Mouse (Mus musculus): ENCODE measurements at regions not wholly inside any gene's neighbourhood (a gene's known extent, or its start where the extent isn't known, plus 50 kb on each side); places are given as distances from the start of the nearest gene placed in this dataset.

DNA sequence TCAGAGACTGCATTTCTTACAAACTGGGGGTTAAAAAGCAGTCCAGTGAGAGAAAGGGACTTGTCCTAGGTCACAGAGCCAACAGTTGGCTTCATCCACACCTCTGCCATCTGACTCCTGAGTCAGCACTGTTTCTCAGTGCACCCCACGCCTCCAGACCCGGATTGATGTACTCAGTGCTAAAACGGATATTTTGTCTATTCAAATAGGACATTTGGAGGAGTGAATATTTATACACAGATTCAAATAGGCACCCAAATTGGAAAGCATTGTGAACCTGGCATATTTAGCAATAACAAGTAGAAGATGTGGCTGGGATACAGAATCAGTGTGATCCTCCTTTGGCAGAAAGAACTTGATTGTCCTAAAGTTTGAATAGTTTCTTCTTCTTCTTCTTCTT is 154.5 kb upstream of the Nmur2 start:
- H3K4me1 ChIP-seq = no peaks in the 10 kb centered on the region
- H3K36me3 ChIP-seq (replicated peaks) = no peaks in the 10 kb centered on the region
- no peaks in the 10 kb centered on the region for H3K9me3 ChIP-seq
- no peak overlapping the region for H3K9ac ChIP-seq
- 83% methylated on average over 3 of the region's 3 CpGs for WGBS
- ATAC-seq (replicated peaks) = no peak
- no peak overlapping the region for H3K4me3 ChIP-seq
- no peaks in the 10 kb centered on the region for H3K27me3 ChIP-seq (replicated peaks)
- no peak overlapping the region for H3K27ac ChIP-seq
- no peak overlapping the region for H3K4me2 ChIP-seq

DNA sequence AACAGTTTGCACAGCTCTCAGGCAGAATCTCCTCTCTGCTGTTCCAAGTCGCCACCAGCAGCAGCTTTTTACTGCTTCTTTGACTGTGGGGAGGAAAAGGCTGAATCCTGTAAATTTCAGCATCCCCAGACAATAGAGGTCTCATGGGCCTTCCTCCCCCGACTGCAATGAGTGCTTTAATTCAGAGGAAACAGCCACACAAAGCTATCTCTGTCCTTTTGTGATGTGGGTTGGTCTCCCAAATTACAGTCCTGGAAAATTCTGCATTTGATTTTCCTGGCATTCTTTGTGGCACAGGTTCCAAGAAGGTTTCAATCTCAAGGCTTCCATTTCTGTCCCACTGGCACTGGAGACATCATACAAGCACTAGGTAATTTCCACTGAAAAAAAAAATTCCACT is 152.6 kb upstream of the Nmur2 start:
- no peak overlapping the region for H3K9ac ChIP-seq
- WGBS = 55% methylated on average over 2 of the region's 2 CpGs
- ATAC-seq (replicated peaks) = no peak
- no peaks in the 10 kb centered on the region for H3K9me3 ChIP-seq
- H3K4me1 ChIP-seq = no peaks in the 10 kb centered on the region
- no peak overlapping the region for H3K27ac ChIP-seq
- no peaks in the 10 kb centered on the region for H3K27me3 ChIP-seq (replicated peaks)
- no peak overlapping the region for H3K4me3 ChIP-seq
- H3K36me3 ChIP-seq (replicated peaks) = no peaks in the 10 kb centered on the region
- no peak overlapping the region for H3K4me2 ChIP-seq

DNA sequence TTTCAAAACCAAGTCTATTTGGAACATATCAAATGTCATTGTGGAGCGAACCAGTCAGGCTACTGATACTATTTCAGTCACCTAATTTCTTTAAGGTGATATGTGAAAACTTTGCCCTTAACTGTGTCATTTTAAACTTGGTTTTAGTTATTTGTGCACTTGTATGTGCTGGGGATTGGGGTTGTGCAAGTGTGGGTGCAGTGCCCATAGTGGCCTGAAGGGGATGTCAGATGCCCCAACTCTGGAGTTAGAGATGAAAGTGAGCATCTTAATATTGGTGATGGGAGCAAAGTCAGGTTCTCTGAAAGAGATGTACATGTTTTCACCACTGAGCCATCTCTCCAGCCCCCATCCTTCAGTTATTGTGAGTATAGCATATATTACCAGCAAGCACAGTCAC is 133.1 kb upstream of the Nmur2 start:
- H3K4me3 ChIP-seq = no peak overlapping the region
- no peak overlapping the region for H3K4me2 ChIP-seq
- no peaks in the 10 kb centered on the region for H3K4me1 ChIP-seq
- WGBS = 96% methylated on average over 1 of the region's 1 CpGs
- no peaks in the 10 kb centered on the region for H3K27me3 ChIP-seq (replicated peaks)
- no peak for ATAC-seq (replicated peaks)
- H3K27ac ChIP-seq = no peak overlapping the region
- H3K9ac ChIP-seq = no peak overlapping the region
- H3K9me3 ChIP-seq = no peaks in the 10 kb centered on the region
- no peaks in the 10 kb centered on the region for H3K36me3 ChIP-seq (replicated peaks)

DNA sequence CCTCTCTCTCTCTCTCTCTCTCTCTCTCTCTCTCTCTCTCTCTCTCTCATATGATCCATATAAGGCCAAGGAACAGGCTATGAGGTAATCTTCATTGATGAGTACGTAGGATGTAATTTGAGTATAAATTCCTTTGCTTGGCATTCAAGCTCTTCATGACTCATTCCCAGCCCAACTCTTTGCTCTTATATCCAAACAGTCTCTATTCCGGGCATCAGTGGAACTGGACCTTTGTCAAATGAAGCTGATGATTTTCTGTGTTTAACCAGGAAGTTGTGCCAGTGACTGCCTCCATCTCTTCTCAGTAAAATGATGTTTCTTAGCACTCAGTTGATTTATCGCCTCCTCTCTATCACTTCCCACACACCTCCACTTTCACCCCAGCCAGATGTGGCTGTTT is 132.4 kb upstream of the Nmur2 start:
- Histone ChIP-seq H3K27me3 (replicated peaks) (no peaks in the 10 kb centered on the region), H3K4me2 (no peak overlapping the region), H3K27ac (no peak overlapping the region), H3K36me3 (replicated peaks) (no peaks in the 10 kb centered on the region), H3K9me3 (no peaks in the 10 kb centered on the region), H3K4me1 (no peaks in the 10 kb centered on the region), H3K9ac (no peak overlapping the region), H3K4me3 (no peak overlapping the region)
- 89% methylated on average over 3 of the region's 3 CpGs for WGBS
- no peak for ATAC-seq (replicated peaks)

DNA sequence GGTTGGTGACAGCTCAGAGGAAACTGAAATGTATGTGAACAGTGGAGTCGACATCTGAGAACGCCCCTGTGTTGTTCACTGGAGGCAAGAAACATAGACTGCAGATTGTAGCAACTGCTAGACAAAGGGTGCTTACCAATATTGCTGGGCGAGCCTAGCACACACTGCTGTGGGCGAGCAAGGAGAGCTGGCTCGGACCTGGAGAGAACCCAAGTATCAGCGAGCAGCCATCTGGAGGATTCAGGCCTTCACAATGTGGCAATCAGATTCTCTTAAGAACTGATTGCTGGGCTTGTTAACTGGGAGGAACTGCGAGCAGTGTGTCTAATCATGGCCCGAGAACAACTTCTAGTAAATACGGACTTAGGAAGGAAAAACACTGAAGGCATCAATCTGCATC is 128.8 kb upstream of the Nmur2 start:
- Histone ChIP-seq H3K4me3 (no peak overlapping the region), H3K36me3 (replicated peaks) (no peaks in the 10 kb centered on the region), H3K9me3 (no peaks in the 10 kb centered on the region), H3K27ac (no peak overlapping the region), H3K4me2 (no peak overlapping the region), H3K4me1 (peaks cover 7% of the 10 kb centered on the region; the same call in 1 of the 2 replicates), H3K9ac (no peak overlapping the region), H3K27me3 (replicated peaks) (no peaks in the 10 kb centered on the region)
- ATAC-seq (replicated peaks) = no peak
- 82% methylated on average over 9 of the region's 9 CpGs for WGBS

DNA sequence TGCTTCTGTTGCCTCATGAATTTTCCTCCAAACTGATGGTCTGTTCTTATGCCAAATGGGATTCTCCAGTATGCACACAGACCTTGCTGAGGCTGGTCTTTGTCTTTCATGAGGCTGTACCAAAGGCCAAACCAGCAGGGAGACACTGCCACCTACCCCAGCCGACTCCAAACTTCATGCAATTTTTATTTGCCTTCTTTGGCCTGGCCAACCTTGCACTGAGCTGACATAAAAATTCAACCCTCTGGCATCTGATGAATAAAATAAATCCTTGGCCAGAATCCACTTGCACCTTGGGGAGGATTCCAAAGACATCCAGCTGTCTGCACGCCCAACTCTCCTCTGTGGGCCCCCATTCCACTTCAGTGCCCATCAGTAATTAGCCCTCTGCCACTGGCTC is 126.0 kb upstream of the Nmur2 start:
- no peaks in the 10 kb centered on the region for H3K36me3 ChIP-seq (replicated peaks)
- peaks cover 7% of the 10 kb centered on the region; the same call in 1 of the 2 replicates for H3K4me1 ChIP-seq
- WGBS = 21% methylated on average over 2 of the region's 2 CpGs
- H3K4me3 ChIP-seq = no peak overlapping the region
- H3K27ac ChIP-seq = peak overlapping the region; percentile 41; the same call in 1 of the 2 replicates
- H3K27me3 ChIP-seq (replicated peaks) = no peaks in the 10 kb centered on the region
- H3K9ac ChIP-seq = no peak overlapping the region
- H3K9me3 ChIP-seq = no peaks in the 10 kb centered on the region
- ATAC-seq (replicated peaks) = peak; percentile 66; the same call in 1 of the 2 replicates
- no peak overlapping the region for H3K4me2 ChIP-seq

DNA sequence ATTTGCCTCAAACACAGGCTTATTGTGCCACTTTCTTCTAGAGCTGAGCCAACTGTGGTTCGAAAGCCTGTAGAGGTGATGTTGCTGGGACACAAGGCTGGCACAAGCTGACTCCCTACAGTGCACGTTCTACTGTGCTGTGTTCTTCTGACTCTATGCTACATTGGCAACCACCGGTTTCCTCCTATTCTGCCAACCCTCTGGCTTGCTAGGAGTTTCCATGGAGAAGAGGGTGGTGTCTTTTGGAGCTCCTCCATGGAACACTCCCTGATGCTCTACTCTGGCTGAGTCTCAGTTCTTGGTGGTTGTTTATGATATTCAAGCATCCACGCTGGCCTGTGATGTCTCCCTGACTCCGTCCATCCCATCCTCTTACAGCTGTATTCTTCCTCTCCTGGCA is 124.9 kb upstream of the Nmur2 start:
- 85% methylated on average over 5 of the region's 5 CpGs for WGBS
- no peaks in the 10 kb centered on the region for H3K36me3 ChIP-seq (replicated peaks)
- ATAC-seq (replicated peaks) = no peak

DNA sequence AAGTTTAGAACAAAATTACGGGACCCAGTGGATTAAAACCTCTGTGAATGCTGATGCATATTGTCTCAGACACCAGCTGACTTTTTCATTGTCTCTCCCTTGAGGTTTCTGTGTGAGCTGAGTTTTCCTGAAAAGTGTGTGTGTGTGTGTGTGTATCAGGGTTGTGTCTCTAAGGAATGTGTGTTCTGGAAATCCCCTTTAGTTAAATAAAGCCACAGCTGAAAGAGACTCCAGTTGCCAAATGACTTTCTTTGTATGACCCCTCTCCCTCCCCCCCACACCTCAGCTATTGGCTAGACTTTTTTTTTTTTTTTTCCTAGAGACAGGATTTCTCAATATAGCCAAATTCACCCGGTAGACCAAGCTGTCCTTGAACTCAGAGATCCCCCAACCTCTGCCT is 119.5 kb upstream of the Nmur2 start:
- no peak for ATAC-seq (replicated peaks)
- no peak overlapping the region for H3K4me2 ChIP-seq
- H3K4me3 ChIP-seq = no peak overlapping the region
- peaks cover 6% of the 10 kb centered on the region; the same call in 1 of the 2 replicates for H3K4me1 ChIP-seq
- no peak overlapping the region for H3K27ac ChIP-seq
- no peaks in the 10 kb centered on the region for H3K36me3 ChIP-seq (replicated peaks)
- H3K27me3 ChIP-seq (replicated peaks) = no peaks in the 10 kb centered on the region
- H3K9me3 ChIP-seq = no peaks in the 10 kb centered on the region
- H3K9ac ChIP-seq = no peak overlapping the region
- WGBS = 24% methylated on average over 2 of the region's 2 CpGs

More for the DNA sequence above, 124.9 kb upstream of the Nmur2 start:
- no peak overlapping the region for H3K9ac ChIP-seq
- no peak overlapping the region for H3K4me3 ChIP-seq
- H3K4me1 ChIP-seq = peaks cover 7% of the 10 kb centered on the region; the same call in 1 of the 2 replicates
- no peaks in the 10 kb centered on the region for H3K27me3 ChIP-seq (replicated peaks)
- peak overlapping the region; percentile 41; the same call in 1 of the 2 replicates for H3K27ac ChIP-seq
- H3K9me3 ChIP-seq = no peaks in the 10 kb centered on the region
- no peak overlapping the region for H3K4me2 ChIP-seq

DNA sequence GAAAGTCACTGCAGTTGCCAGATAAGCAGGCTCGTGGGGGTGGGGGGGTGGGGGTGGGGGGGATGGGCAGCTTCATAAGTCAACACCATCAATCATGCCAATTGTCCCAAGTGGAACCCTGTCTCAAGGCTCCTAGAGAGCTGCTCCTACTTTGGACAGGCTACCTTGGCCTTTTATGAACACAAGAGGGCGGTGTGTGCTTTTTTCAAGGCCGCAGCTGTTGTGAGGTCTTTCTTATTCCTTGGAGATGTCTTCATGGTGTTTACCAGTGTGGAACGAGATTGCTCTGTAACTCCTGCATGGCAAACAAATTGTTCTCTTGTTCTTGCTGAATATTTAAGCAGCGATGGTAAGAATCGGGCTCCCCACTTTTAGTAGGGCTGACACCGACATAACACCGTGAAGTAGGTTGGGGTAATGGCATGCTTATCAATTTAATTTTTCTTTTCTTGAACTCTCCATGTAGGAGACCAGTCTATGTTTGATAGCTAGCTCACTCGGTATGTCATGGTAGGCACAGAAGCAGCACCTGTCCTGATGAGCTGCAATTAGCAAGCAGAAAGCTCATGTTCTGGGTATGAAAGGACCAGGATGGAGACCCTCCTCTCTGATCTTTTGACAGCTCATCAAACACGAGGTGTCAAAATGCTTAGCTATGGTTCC is 118.7 kb upstream of the Nmur2 start:
- Histone ChIP-seq H3K27ac (no peak overlapping the region), H3K9me3 (no peaks in the 10 kb centered on the region), H3K27me3 (replicated peaks) (no peaks in the 10 kb centered on the region), H3K36me3 (replicated peaks) (no peaks in the 10 kb centered on the region), H3K4me3 (no peak overlapping the region), H3K9ac (no peak overlapping the region), H3K4me2 (no peak overlapping the region; the same call in 1 of the 2 replicates), H3K4me1 (peaks cover 6% of the 10 kb centered on the region; the same call in 1 of the 2 replicates)
- 25% methylated on average over 10 of the region's 10 CpGs for WGBS
- ATAC-seq (replicated peaks) = peak; percentile 86

DNA sequence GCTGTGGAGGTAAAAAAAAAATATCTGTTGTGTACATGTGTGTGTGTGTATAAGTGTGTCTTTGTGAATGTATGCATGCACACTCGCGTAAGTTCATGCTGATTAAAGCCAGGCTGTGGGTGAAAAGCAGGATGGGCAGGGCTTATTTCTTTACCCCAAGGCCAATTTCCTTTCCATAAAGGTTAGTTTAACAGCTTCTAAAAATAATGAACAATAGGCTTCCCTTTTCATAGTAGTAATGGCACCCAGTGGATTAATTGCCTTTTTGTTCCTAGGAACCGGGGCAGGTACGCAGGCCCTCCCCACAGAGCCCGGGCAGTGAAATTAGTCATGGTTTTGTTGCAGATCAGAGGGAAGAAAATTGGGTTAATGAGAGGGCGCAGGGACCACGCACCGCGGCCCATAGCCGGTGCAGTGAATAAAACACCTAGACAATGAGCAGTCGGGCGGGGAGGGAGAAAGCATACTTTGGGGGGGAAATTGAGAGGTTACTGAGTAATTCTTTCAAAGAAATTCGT is 110.1 kb upstream of the Nmur2 start:
- H3K4me2 ChIP-seq = no peak overlapping the region
- H3K27me3 ChIP-seq (replicated peaks) = no peaks in the 10 kb centered on the region
- WGBS = 12% methylated on average over 13 of the region's 13 CpGs

DNA sequence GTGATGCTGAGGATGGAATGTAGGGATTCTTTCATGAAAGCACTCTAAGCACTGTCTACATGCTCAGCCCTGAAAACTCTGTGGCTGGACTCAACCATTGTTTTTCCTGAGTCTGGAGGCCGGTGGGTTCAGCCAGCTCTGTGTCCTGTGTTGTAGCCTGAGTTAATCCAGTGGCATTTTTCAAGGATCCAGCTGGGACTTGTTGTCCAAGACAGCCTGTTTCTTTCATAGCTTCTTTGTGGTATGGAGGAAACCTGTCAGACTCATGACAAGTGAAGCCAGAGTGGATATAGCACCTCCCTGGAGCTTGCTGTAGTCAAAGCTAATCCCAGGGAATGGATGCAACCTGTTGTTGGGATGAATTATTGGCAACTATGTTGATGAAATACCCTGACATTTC is 108.9 kb upstream of the Nmur2 start:
- no peak overlapping the region for H3K9ac ChIP-seq
- H3K4me1 ChIP-seq = peaks cover 14% of the 10 kb centered on the region
- 14% methylated on average over 1 of the region's 1 CpGs for WGBS
- no peak overlapping the region for H3K4me3 ChIP-seq
- ATAC-seq (replicated peaks) = no peak
- no peaks in the 10 kb centered on the region for H3K9me3 ChIP-seq
- H3K4me2 ChIP-seq = no peak overlapping the region
- no peak overlapping the region for H3K27ac ChIP-seq
- no peaks in the 10 kb centered on the region for H3K27me3 ChIP-seq (replicated peaks)
- no peaks in the 10 kb centered on the region for H3K36me3 ChIP-seq (replicated peaks)

More for the DNA sequence above, 110.1 kb upstream of the Nmur2 start:
- H3K4me1 ChIP-seq = peaks cover 14% of the 10 kb centered on the region
- no peak for ATAC-seq (replicated peaks)
- no peaks in the 10 kb centered on the region for H3K9me3 ChIP-seq
- no peaks in the 10 kb centered on the region for H3K36me3 ChIP-seq (replicated peaks)
- H3K9ac ChIP-seq = no peak overlapping the region
- no peak overlapping the region for H3K4me3 ChIP-seq
- H3K27ac ChIP-seq = no peak overlapping the region

DNA sequence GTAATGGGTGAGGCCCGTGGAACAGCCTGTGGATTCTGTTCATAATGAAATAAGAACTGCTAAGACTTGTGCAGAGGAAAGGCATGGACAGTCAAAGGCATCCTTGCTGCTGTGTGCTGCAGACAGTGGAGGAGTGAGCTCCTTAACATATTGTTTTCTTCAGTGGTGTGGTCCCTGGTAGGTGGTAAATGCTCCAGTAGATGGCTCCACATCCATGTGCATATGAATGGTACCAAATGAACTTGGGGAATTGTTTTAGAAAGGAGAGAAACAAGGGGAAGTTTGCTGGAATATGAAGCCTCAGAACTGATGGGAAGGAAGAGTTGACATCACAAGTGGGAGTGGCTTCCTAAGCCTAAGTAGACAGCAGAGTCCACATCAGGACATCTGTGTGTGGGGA is 108.1 kb upstream of the Nmur2 start:
- ATAC-seq (replicated peaks) = no peak
- Histone ChIP-seq H3K9ac (no peak overlapping the region), H3K36me3 (replicated peaks) (no peaks in the 10 kb centered on the region), H3K27ac (no peak overlapping the region), H3K9me3 (no peaks in the 10 kb centered on the region), H3K4me1 (peaks cover 14% of the 10 kb centered on the region), H3K27me3 (replicated peaks) (no peaks in the 10 kb centered on the region), H3K4me3 (no peak overlapping the region), H3K4me2 (no peak overlapping the region)
- 82% methylated on average over 1 of the region's 1 CpGs for WGBS

DNA sequence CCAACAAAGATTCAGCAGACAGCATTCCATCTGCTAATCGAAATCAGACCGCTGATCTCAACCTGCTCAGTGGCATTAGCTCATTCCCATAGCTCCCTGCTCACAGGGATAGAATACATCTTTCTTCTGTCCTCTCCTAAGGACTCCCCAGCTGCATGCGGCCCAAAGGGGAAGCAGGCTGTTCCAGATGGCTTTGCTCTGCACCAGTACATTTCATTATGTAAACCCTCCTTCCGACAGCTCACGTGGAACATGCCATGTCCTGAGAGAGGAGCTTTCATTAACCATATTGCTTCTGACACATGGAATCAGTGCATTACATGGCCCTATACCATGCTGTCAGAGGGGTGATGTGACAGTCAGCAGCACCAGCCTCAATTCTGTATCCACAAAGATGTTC is 105.9 kb upstream of the Nmur2 start:
- Histone ChIP-seq H3K27ac (no peak overlapping the region), H3K36me3 (replicated peaks) (no peaks in the 10 kb centered on the region), H3K9me3 (no peaks in the 10 kb centered on the region), H3K9ac (no peak overlapping the region), H3K4me2 (no peak overlapping the region), H3K4me3 (no peak overlapping the region), H3K27me3 (replicated peaks) (no peaks in the 10 kb centered on the region), H3K4me1 (peaks cover 10% of the 10 kb centered on the region)
- ATAC-seq (replicated peaks) = no peak
- 50% methylated on average over 5 of the region's 5 CpGs for WGBS

All from midbrain, embryonic 15.5 days (tissue).